Mouse (Mus musculus) heart, postnatal 0 days (tissue): ENCODE measurements around the gene Cryaa. TPM values are rescaled to one million over a fixed set of nuclear protein-coding genes. Genes with fewer than 3 reads are reported as not detected.

Experiments used
- ATAC-seq: fragments of 200-750 bp; cut with Nextera tagmentation; 2 replicates; pipeline ENCODE4 v1.8.0; 2017; ENCODE audit warnings: low read depth, moderate number of reproducible peaks, moderate library complexity; ENCODE audit not compliant: insufficient read depth
- DNase-seq: peaks from one replicate; pipeline ENCODE4 v3.0.0-alpha.2; 2016; ENCODE audit warnings: low spot score
- H3K27ac ChIP-seq: fragments of 300-500 bp; sonication (generic); 2 replicates; pipeline ENCODE4 v1.5.1; 2014; ENCODE audit warnings: low read depth, mild to moderate bottlenecking
- H3K27me3 ChIP-seq: fragments of 300-500 bp; sonication (generic); 2 replicates; pipeline ENCODE4 v1.6.1; 2014; ENCODE audit warnings: low read length, mixed read lengths; ENCODE audit not compliant: control insufficient read depth, insufficient read depth
- H3K36me3 ChIP-seq: fragments of 300-500 bp; sonication (generic); replicated peaks from 2 replicates; pipeline ENCODE4 v1.6.1; 2014; ENCODE audit warnings: low read length, mixed read lengths; ENCODE audit not compliant: control insufficient read depth, insufficient read depth
- H3K4me1 ChIP-seq: fragments of 300-500 bp; sonication (generic); 2 replicates; pipeline ENCODE4 v1.6.1; 2014; ENCODE audit warnings: antibody characterized with exemption; ENCODE audit not compliant: control insufficient read depth, insufficient read depth
- H3K4me2 ChIP-seq: fragments of 300-500 bp; sonication (generic); 2 replicates; pipeline ENCODE4 v1.6.1; 2014; ENCODE audit warnings: low read depth, mild to moderate bottlenecking, low read length, moderate library complexity
- H3K4me3 ChIP-seq: fragments of 300-500 bp; sonication (generic); 2 replicates; pipeline ENCODE4 v1.5.1; 2014; ENCODE audit warnings: low read depth, low read length
- H3K9ac ChIP-seq: fragments of 300-500 bp; sonication (generic); replicated peaks from 2 replicates; pipeline ENCODE4 v1.6.1; 2014; ENCODE audit warnings: low read depth, low read length, mixed read lengths
- H3K9me3 ChIP-seq: fragments of 300-500 bp; sonication (generic); replicated peaks from 2 replicates; pipeline ENCODE4 v1.6.1; 2016; ENCODE audit warnings: low read length; ENCODE audit not compliant: control insufficient read depth
- CTCF ChIP-seq: IDR thresholded peaks from 2 replicates; pipeline ENCODE4 v1.5.1; 2016; ENCODE audit warnings: antibody characterized with exemption, control low read depth, low read depth
- EP300 ChIP-seq: IDR thresholded peaks from 2 replicates; pipeline ENCODE4 v1.6.1; 2016; ENCODE audit warnings: antibody characterized with exemption, low read depth
- WGBS: fragments of 180-500 bp; shearing (Covaris S2); extraction: QIAGEN DNeasy Blood & Tissue Kit; methylation state at CpG from one replicate; pipeline ENCODE4 v1.1.7; 2014; 5-methylcytosine and 5-hydroxymethylcytosine counted together
- polyA plus RNA-seq: library from polyadenylated mRNA; unstranded; fragments of >200 nt; fragmentation: Nextera tagmentation; extraction: Ambion mirVana; gene quantifications from 2 replicates; pipeline ENCODE4 v1.2.1, GENCODE M21; 2015
- total RNA-seq: library from RNA; depleted of rRNA; stranded (reverse); fragments of >200 nt; gene quantifications from 2 replicates; pipeline ENCODE4 v1.2.3, GENCODE M21; 2014; ENCODE audit warnings: low replicate concordance

Gene Cryaa
- total and polyA plus RNA-seq, 2 experiments from 2014 or later = not detected

- WGBS = 82% methylated on average over 5 of the region's 5 CpGs
- no peak overlapping the region for H3K27ac ChIP-seq
- TF ChIP-seq EP300 (no peak), CTCF (no peak)
- H3K4me2 ChIP-seq = no peak overlapping the region
- peaks cover 15% of the 10 kb centered on the region for H3K4me1 ChIP-seq
- no peaks in the 10 kb centered on the region for H3K27me3 ChIP-seq
- H3K36me3 ChIP-seq = peaks cover 36% of the 10 kb centered on the region
- no peak overlapping the region for H3K4me3 ChIP-seq
- no peaks in the 10 kb centered on the region for H3K9me3 ChIP-seq
- H3K9ac ChIP-seq = no peak overlapping the region
- DNase-seq (no peak), ATAC-seq (no peak)
These were observed 20.9 kb upstream of the Cryaa start for GRCm38 (mm10) chr17:31656682-31657081.

DNA sequence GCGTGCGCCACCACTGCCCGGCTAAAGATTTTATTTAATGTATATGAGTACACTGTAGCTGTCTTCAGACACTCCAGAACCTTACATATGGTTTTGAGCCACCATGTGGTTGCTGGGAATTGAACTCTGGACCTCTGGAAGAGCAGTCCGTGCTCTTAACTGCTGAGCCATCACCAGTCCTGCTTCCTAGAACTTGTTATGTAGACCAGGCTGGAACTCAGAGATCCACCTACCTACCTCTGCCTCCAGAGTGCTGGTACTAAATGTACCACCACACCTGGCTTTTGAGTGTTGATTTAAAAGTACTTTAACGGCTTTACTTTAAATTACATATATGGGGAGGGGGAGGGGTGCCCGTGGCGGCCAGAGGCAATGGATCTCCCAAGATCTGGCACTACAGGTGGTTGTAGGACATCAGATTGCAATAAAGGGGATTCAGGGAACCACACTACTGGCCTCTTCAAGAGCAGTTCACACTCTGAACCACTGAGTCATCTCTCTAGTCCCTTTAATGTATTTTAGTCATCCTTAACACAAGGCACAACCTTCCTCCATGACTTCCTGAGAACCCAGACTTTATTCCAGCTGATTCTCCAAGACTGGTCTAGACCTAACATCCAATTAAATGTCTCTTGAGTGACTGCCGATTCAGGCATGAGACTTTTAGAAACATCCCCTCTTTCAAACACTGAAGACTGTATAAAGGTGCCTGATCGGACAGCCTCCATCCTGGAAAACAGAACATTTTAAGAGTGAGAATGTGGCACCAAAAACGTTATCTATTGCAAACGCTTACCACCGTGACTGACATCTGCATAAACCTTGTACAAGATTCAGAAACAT is 20.2 kb upstream of the Cryaa start:
- H3K4me1 ChIP-seq = peaks cover 15% of the 10 kb centered on the region
- H3K27ac ChIP-seq = peak overlapping the region; percentile 90
- TF ChIP-seq CTCF = no peak
- no peak for TF ChIP-seq EP300

DNA sequence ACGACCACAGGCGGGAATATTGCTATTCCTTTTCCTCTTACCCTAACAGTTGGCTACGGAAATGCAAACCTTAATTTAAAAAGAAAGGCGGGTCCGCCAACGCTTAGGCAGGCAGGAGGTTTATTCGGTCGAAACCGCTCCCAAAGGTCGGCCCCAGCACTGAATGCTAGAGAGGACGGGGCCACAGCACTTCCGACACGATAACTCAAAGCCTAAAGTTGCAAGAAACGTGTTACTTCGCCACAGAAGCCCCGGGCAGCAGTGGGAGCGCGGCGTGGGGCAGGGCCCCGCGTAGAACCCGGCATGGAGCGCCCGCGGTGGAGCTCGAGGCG is 19.5 kb upstream of the Cryaa start:
- no peaks in the 10 kb centered on the region for H3K9me3 ChIP-seq
- ATAC-seq = peak; percentile 2; the same call in 1 of the 2 replicates

More for the DNA sequence above, 20.2 kb upstream of the Cryaa start:
- Histone ChIP-seq H3K36me3 (peaks cover 29% of the 10 kb centered on the region), H3K4me3 (peak overlapping the region; percentile 98), H3K9ac (peak overlapping the region; percentile 98), H3K4me2 (peak overlapping the region; percentile 72), H3K27me3 (no peaks in the 10 kb centered on the region), H3K9me3 (no peaks in the 10 kb centered on the region)
- DNase-seq (no peak), ATAC-seq (no peak)
- 48% methylated on average over 12 of the region's 12 CpGs for WGBS

GRCm38 (mm10) chr17:31658468-31659185 is 19.0 kb upstream of the Cryaa start, which contains the start of gene U2af1:
U2af1 (minus strand) TSS chr17:31658892.
- TF ChIP-seq CTCF = no peak
- TF ChIP-seq EP300 = no peak
- peak; percentile 96 for DNase-seq
- under 1% methylated on average over 71 of the region's 77 CpGs for WGBS

More for the DNA sequence above, 19.5 kb upstream of the Cryaa start:
- no peaks in the 10 kb centered on the region for H3K27me3 ChIP-seq
- peak overlapping the region; percentile 72 for H3K4me2 ChIP-seq
- peaks cover 15% of the 10 kb centered on the region for H3K4me1 ChIP-seq
- WGBS = 1% methylated on average over 25 of the region's 27 CpGs
- peak overlapping the region; percentile 98 for H3K9ac ChIP-seq
- DNase-seq = no peak
- peak overlapping the region; percentile 90 for H3K27ac ChIP-seq
- peak overlapping the region; percentile 98 for H3K4me3 ChIP-seq
- TF ChIP-seq CTCF (no peak), EP300 (no peak)
- H3K36me3 ChIP-seq = peaks cover 22% of the 10 kb centered on the region

GRCm38 (mm10) chr17:31660661-31661250 is 16.9 kb upstream of the Cryaa start:
- TF ChIP-seq CTCF (no peak), EP300 (no peak)
- Histone ChIP-seq H3K4me1 (peaks cover 15% of the 10 kb centered on the region), H3K4me3 (no peak overlapping the region), H3K9ac (no peak overlapping the region), H3K4me2 (no peak overlapping the region), H3K27me3 (no peaks in the 10 kb centered on the region), H3K9me3 (no peaks in the 10 kb centered on the region), H3K27ac (no peak overlapping the region), H3K36me3 (peaks cover 3% of the 10 kb centered on the region)
- DNase-seq (no peak), ATAC-seq (no peak)
- WGBS = 72% methylated on average over 8 of the region's 8 CpGs

More at GRCm38 (mm10) chr17:31658468-31659185, 19.0 kb upstream of the Cryaa start, which contains the start of gene U2af1:
- Histone ChIP-seq H3K27ac (peak within 1 kb of the TSS; percentile 90), H3K4me1 (peaks cover 15% of the 10 kb centered on the region), H3K9ac (peak within 1 kb of the TSS; percentile 98), H3K4me3 (peak within 1 kb of the TSS; percentile 98), H3K36me3 (peaks cover 16% of the 10 kb centered on the region), H3K4me2 (peak within 1 kb of the TSS; percentile 75), H3K9me3 (no peaks in the 10 kb centered on the region), H3K27me3 (no peaks in the 10 kb centered on the region)
- peak; percentile 100 for ATAC-seq
